Mouse (Mus musculus) heart, postnatal 4 days (tissue): ENCODE measurements around the gene Prkce. TPM values are rescaled to one million over a fixed set of nuclear protein-coding genes. Genes with fewer than 3 reads are reported as not detected.

Experiments used
- DNase-seq: peaks from one replicate; pipeline ENCODE4 v3.0.0; 2021
- total RNA-seq, 2 experiments: library from RNA; stranded (reverse); gene quantifications; 2 replicates each; pipeline ENCODE4 v1.2.3; 2021

Prkce gene
- total RNA-seq, 2 experiments from 2014 or later, result 33.8 to 35.5 TPM

DNA sequence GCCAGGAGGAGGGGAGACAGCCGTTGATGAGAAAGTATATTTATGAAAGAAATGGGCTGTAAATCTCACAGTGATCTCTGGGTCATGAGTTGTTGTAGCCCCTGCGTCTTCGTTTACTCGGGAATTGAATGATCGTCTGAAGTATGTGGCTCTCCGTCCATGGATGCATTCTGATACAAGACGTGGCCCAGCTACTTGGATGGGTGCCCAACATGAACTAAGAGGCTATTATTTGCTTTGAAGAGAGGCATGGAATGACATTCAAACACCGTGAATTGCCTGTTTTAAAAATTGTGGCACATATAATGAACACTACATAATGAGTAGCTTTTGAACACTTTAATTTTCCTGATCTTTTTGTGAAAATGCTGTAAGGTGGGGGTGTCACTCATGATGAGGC is 93.5 kb downstream of the Prkce start:
- peak; percentile 63 for DNase-seq

DNA sequence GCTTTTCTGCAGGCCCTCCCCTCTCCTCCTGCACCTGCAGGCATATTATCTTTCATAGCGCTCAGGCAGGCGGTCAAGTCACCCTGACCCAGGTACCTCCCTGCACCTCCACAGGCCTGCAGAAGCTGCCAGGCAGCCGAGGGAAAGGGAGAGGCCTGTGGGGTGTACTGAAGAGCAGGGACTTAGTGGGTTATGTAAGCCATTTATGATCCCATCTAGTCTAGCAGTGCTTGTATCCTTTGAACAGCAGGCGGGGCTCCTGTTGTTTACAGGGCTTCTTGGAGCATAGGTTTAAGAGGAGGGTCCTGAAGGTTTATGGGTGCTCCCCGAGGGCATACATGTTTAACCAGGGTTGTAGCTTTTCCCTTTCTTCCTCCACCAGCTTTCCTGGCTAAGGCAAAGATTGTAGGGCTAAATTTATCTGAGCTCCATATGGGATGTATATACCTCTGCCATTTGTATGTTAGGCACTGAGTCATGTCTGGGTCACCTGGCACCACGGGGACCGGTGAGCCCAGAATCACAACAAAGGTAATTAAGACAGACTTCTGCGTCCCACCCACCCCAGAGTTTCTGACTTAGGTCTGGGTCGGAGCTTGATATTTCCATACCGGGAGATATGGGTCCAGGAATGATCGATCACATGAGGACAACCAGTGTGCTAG is 96.5 kb downstream of the Prkce start:
- DNase-seq, result no peak

DNA sequence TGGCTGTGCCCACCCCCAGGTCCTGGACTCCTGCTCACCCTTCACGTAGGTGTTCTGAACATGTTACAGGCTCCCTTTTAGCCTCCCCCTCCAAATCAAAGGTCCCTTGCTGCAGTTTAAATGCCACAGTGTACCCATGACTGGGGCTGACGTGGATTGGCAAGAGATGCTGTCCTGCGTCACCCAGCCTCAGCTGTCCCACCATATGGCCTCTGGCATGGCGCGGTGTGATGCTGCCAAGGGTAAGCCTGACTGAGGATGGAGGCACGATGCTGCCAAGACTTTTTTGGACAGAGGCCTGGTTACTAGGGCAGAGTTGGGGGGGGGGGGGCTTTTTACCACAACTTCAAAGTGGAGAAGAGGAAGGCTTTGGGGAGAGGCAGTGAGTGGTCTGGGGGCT is 98.5 kb downstream of the Prkce start:
- DNase-seq, result peak; percentile 52

DNA sequence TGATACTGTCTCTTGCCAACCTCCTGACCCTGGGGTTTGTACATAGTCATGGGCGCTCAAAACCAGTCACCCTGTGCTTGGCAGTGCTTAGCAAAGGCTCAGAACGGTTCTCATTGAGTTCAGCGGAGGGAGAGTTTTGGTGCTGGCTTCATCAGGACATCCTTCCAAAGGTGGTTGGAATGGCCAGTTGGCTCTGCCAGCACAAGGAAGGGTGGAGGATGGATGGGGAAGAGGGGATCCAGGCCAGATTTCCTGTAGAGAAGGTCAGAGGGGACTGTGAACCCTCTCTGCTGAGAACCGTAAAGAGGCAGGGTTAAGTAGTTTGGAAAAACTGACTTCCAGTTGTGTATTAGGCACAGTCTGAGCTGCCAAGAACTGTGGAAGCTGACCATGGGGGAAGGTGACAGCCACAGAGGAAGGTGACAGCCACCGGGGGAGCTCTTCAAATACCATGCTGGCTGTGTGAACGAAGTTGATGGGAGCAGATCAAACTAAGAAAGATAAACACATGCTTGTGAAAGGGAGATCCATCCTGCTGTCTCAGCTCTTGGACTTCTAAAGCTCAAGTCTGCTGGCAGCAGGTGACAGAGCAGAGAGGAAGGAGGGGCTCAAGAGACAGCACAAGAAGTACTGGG is 99.7 kb downstream of the Prkce start:
- DNase-seq, result no peak

DNA sequence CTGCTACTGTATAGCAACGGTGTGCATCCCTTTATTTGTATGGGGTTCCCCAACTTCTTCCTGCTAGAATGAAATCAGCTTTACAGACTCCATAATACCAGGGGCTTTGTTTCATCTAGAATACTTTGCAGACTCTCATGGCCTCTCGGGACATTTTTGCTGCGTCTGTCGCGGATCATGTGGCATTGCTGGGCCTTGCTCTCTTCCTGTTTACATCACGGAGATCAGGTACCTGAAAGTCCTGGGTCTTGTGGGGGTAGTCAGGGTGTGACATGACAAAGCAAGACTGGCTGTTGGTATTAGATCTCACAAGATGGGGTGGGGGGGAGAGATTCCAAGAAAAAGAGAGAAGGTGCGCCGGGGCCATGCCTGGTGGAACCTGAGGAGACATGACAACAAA is 102.1 kb downstream of the Prkce start:
- no peak for DNase-seq

DNA sequence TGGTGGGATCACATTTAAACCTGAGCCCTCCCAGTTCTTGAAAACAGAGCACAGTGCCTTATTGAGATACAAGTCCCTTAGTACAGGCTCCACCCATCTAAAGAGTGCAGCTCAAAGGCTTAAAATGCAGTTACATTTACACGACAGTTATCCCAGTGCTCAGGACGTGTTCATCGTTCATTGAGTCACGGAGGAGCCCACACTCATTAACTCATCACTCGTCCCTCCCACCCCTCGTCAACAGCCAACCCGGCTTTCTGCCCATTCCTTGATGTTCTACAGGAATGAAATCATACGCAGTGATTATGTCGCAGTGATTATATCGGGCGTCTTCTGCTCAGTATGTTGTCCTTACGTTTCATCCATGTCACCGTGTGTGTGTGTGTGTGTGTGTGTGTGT is 102.9 kb downstream of the Prkce start:
- no peak for DNase-seq

DNA sequence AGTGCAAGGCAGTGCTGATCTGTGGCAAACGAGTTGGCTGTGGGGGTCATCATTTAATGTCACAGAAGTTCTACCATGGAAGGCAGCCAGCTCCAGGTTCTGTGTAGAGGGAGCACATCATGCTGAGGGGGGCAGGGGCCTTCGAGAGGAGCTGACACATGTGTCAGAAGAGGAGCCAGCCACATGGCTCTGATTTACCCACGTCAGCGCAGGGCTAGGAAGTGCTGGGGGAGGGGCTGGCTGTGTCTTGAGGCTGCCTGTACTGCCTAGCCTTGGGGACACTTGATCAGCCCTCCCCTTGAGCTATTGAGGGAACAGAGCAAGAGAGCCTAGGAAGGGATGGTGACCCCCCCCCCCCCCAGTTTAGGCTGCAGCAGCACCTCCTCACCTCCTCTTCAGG is 103.7 kb downstream of the Prkce start:
- peak; percentile 59 for DNase-seq

DNA sequence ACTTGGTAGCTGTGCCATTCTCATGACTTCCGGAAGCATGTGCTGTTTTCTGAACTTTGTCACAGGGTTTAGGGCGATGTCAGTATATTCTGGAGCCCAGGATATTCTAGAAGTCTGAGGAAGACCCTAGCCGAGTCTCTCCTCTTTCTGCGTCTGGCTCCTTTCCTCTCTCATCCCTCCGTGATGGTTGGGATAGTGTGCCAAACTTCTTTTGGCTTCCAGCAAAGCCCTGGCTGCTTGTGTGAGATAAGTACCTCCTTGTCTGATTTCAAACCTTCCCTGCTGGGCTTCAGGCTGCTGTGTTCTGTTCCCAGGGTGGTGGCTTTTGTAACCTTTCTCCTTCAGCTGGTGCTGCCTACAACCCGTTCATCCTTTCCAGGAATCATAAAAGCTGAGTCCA is 105.4 kb downstream of the Prkce start:
- DNase-seq, result no peak

DNA sequence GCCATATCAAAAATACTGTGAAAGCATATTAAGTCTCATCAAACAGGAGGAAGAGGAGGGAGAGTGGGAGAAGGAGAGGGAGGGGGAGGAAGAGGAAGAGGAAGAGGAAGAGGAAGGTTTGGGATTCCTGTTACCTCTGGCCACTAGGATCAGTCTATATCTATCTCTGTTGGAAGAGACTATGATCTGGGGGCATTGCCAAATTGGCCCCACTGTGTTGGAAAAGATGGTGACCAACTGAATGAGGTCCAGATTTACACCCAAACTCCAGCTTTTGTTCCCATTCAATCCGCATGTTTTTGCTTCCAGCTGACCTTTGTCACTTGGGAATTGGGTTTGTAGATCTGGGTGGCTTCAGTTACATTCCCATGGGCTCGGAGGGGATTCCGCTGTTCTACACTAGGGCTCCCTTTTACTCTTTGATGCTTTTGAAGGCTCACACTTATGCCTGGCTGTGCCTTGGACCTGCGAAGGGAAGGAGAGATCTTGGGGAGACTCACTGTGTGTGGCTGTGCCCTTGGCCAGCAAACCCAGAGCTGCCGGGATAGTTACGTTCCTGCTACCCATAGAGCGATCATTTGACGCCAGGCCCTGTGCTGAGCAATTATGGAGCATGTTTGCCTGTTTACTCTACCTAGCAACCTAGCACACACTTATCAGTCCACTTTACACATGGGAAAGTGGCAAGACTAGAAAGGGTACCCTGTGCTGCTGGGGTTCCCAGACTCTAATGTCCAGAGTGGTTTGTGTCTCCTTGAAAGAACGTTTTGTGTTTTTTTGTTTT is 106.2 kb downstream of the Prkce start:
- peak; percentile 31 for DNase-seq

DNA sequence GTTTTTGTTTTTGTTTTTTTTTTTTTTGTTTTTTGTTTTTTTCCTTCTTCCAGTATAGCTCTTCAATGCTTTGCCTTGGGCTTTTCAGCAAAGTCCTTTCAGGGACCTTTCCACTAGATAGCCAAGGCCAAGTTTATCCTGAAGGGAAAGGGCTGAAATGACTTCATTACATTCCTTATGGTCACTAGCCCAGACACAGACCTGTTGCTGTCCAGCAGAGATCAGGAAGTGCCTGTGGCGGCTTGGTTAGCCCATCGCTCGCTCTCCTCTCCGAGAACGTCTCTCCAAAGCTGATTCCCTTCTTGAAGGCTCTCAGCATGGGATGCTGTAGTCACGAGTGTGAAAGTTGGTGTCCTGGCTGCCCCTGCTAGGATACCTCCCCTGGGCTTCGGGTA is 106.8 kb downstream of the Prkce start:
- DNase-seq, result no peak

DNA sequence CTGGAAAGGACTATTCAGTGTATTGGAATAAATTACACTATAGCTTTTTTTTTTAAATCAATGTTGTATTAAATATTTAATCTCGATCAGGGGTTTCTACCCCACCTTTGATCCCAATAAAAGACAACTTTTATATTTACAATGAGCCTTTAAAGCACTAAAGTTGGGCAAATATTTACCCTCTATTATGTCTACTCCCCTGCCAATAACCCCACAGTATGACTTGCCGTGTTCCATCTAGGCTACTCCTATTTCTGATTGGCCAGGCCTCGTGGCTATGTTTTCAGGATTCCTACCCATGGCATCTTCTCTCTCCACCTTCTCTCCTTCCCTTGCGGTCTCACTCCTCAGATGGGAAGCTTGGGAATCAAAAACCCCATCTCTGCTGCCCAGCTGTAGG is 108.8 kb downstream of the Prkce start:
- DNase-seq, result no peak

DNA sequence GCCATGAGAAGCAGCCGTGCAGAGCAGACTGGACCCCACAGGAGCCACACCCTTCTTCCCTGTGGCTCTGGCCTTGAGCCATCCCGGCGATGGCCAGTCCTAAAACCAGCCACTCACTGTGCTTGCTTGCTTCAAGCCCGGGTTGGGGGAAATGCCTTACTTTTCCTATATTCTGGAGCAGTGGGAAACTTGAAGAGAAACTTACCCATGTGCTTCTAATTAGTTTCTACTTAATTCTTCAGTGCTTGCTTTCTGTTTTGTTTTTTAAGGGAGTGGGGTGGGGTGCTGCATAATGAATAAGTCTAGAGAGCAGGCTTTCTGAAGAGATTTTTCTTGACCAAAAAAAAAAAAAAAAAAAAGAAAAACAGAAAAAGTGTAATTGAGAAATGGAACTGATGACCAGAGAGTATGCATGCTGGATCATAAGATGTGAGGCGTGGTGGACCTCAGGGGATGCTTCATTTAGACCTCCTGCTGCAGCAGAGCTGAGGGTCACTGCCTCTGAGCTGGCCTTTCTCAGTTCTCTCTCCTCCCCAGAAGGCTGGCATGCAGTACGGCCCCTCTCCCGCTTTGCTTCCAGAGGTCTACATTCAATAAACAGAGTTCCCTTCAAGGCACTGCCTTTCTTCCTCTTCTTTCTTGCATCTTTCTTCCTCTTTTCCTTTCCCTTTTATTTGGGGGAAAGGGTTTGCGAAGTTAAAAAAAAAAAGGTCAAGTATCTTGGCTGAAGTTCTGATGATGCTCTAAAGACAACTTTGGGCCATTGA is 109.6 kb downstream of the Prkce start:
- no peak for DNase-seq

DNA sequence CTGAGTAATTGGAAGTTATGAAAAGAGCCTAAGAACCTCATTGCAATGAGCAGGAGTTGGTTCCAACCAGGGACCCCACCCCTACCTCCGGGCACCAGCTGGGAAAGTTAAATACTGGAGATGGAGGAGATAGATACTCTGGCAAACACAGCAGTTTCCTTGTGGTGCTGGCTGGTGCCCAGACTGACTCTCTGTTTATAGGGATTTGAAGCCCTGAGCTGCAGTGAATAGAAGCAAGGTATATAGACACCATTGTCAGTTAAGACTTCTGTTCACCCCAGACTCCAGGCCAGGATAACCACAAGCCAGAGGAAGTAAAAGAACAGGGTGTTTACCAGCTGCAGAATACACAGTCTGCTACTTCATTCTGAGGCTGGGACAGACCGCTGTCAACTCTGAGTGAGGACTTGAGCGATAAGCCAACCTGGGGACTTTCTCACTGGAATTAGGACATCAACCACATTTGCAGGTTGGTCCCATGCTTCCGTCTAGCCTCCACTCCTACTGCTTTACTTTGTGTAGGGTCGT is 110.5 kb downstream of the Prkce start:
- no peak for DNase-seq

DNA sequence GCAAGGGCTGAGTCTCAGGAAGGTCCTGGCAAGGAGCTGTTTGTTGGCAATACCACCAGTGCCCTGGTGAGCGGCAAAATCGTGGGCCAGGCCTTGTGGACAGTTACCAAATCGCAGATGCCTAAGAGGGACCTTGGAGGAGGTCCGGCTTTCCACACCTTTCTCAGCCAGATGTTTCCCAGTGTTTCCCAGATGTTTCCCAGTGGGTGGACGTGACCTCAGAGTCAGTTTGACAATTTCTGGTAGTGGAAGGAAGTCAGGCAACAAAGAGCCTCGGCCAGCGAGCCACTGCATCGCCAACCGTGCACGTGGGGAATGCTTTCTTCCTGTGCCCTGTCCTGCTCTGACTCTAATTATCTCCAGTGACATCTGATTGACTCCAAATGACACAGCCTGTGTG is 112.2 kb downstream of the Prkce start:
- peak; percentile 22 for DNase-seq

DNA sequence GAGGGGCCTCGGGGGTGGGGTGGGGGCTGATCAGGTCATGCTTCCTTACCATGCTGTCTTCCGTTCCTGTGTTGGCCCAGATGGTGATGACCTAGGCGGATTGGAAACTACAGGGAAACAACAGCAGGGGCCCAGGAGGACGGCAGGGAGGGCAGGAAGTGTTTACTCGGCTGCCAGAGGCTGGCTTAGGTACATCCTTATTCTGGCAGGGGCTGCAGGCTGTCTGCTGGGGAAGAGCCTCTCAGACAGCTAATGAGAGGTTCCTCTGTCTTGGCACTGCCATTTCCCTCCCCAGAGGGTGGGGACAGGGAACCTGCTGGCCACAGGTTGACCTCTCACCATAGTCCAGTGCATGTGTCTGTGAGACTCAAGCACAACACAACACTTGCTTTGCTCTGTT is 116.2 kb downstream of the Prkce start:
- no peak for DNase-seq

DNA sequence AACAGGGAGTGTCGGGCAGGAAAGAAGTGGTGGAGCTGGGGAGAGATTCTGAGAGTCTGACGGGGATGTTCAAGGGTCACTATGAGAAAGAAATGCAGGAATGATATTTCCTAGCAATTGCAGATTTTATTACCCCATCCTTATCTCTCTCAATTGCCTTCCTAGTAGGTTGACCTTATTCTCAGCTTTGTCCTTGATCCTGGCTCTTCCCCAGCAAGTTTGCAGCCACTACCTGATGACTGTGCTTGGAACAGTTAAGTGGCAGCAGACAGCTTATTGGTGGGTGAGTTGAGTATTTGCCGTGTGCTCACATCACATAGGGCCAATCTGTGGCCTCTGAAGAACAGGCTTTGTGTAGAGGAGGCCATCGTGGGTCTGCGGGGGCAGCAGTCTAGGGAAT is 117.5 kb downstream of the Prkce start:
- no peak for DNase-seq

DNA sequence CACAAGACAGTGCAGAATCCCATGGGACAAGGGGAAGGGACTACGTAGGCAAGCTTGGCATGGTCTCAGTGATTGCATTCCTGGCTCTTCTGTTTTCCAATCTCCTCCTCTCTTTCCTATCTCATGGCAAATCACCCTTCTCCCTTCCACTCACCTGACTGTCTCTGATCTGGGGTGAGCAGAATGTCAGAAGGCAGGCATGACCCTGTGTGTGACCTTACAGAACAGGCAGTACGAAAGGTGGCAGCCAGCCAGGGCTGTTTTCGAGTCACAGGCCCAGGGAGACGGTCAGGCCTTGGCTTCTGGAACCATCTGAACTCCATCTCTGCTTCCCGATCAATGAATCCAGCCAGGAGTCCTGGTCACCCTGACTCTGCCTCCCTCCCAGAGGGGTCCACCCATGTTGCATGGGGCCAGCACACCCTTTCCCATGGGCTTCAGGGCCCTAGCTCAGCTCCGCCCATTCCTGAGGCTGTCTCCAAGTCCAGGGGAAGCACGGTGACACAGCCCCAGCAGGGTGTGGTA is 119.2 kb downstream of the Prkce start:
- peak; percentile 65 for DNase-seq

DNA sequence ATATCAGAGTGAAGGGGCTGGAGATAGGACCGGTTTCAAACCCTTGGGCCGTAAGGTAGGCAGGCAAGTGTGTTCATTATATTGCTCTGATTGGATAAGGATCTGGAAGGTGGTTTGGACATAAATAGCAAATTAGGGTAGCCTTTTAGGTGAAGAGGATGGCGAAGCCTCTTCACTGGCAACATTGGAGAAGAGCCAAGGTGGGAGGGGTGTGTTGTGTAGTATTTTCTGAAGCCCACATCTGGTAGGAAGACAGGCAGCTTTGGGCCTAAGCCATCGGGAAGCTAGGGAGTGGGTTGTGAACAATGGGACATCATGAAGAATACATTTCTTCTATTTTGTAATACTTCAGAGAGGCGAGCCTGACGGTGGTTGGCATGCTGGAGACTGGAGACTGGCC is 125.1 kb downstream of the Prkce start:
- no peak for DNase-seq

DNA sequence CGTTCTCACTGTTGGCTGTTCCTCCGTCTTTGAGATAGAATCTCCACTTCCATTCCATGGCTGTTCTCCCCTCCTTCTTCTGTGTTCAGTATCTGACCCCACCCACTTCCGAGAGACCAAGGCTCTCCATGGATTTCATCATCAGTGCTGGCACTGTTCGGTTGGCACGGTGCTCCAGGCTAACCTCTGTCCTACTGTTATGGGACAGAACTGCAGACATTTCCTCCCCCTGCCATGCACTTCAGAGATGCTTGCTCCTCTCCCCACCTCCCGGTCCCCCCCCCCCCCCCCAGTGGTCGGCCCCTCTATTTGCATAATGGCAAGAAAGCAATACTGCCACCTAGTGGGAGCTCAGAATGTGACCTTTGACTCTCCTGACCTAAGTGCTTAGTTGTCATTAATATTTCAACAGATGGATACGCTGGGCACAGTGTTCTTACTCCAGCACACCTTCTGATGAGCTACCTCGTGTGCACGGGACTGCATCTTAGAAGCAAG is 125.7 kb downstream of the Prkce start:
- peak; percentile 72 for DNase-seq

DNA sequence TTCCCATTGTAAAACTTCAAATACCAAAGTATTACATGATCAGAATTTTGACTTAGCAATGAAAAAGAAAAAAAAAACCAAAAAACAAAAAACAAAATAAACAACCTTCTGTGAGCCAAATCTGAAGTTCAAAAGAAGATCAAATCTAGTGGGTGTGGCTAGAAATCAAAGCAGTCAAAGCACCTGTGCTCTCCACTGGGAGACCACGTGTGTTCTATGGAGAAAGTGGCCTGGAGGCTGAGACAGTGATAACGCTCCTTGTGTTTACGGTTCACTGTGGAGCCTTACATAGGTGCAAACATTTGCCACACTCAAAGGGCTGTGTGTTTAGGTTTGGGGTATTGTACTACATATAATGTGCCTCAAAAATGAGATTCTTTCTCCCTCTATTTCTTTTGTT is 132.0 kb downstream of the Prkce start:
- DNase-seq, result no peak

DNA sequence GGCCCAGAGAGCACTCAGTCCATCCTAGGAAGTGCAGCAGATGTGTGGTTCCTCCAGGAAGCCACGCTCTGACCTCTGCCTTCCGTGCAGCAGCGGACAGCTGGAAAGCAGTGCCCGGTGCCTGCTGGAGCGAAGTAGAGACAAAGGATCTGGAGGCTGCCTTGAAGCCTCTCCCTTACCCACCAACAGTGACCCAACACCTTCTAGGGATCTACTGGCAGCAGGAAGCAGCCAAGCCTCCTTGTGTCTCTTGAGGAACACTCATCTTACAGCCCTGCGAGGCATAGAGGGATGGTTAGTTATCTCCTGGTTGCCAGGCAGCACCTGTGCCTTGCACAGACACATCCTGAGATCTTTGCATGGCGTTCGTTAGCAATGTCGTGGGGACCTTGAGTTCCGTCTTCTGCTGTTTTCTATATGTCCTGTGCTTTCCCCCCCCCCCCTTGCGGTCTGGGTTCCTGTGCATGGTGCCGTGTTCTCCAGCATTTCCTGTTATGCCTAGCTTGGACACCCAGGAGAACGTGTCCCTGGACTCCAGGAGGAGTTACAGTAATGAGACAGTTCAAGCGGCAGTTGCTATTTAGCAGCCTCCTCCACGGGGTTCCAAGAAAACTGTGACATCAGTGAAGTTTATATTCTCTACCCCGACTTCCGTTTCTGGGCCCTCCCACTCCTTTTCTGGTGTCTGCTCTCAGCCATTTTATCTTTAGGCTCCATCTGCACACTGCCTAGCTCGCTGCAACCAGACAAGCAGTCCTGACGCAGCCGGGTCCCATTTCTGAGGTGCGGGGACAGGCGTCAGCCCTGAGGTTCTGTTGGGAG is 133.4 kb downstream of the Prkce start:
- DNase-seq, result peak; percentile 46
